27 mouse cellular contexts compared by ENCODE assay signal in genomic region chr11:19468373-19468772, GRCm38 (mm10).
A peak's percentile ranks its signal among the peaks of the same experiment; 100 is the strongest.
DNase-seq lines count a peak whose midpoint lies in the region; ATAC-seq and TF ChIP-seq lines count a peak whose summit lies in the region.
"Had no signal": no experiment of that assay in that cellular context is flagged by ENCODE, and none has a peak within 500 bp of the region (broad histone marks: within the 10 kb centered on the region; RNA-seq: fewer than 3 reads in every experiment).

No protein-coding gene starts in this region.

- no peak overlapping the region for H3K4me2 ChIP-seq in kidney, embryonic 15.5 days
- H3K4me2 ChIP-seq in kidney, postnatal 0 days (ENCODE audit: low read length) = no peak overlapping the region
- H3K4me2 ChIP-seq: embryonic facial prominence, embryonic 13.5 days; embryonic facial prominence, embryonic 15.5 days; forebrain, embryonic 13.5 days; forebrain, embryonic 15.5 days had no signal

- peak; percentile 73 for ATAC-seq in kidney, embryonic 15.5 days (replicated peaks; ENCODE audit: low FRiP score)
- ATAC-seq in kidney, postnatal 0 days (replicated peaks; ENCODE audit: low FRiP score, low read depth) = 0 out of 2 replicates have a peak, but pooled peaks have one; percentile 29
- ATAC-seq: CD4-positive, CD25-positive, alpha-beta regulatory T cell, adult 4 months; forebrain, embryonic 13.5 days; forebrain, embryonic 15.5 days; Patski had no signal

- no peak overlapping the region for H3K4me3 ChIP-seq in kidney, embryonic 15.5 days (replicated peaks)
- no peak overlapping the region for H3K4me3 ChIP-seq in kidney, adult 2 months (ENCODE audit: insufficient read depth, low read depth, low read length)
- H3K4me3 ChIP-seq in kidney, postnatal 0 days (replicated peaks; ENCODE audit: low read depth, low read length) = no peak overlapping the region
- H3K4me3 ChIP-seq: embryonic facial prominence, embryonic 13.5 days; embryonic facial prominence, embryonic 15.5 days; erythroblast, embryonic 14.5 days; forebrain, embryonic 13.5 days; forebrain, embryonic 15.5 days had no signal

- DNase-seq in heart, adult 11 months = peak; percentile 57
- no peak for DNase-seq in heart, postnatal 14 days
- no peak for DNase-seq in kidney, adult 2 months
- peak; percentile 57 for DNase-seq in kidney, postnatal 0 days (ENCODE audit: low spot score)
- DNase-seq in kidney, adult 9 months = no peak
- DNase-seq in left cerebral cortex, adult 18-20 months (ENCODE audit: low spot score in 2 of 2) = no peak
- DNase-seq: adrenal gland, adult 2 months; adrenal gland, postnatal 10 days; adrenal gland, postnatal 25 days; B cell, adult 2 months; cerebellum, adult 11 months; cerebellum, adult 18-20 months; cerebellum, adult 8-10 months; cerebellum, adult 9-11 months; cerebellum, postnatal 14 days; cerebellum, postnatal 36 days; embryo, embryonic 11 days had no signal

- 48% methylated on average over 3 of the region's 3 CpGs for WGBS in kidney, embryonic 15.5 days
- 34% methylated on average over 3 of the region's 3 CpGs for WGBS in kidney, adult 2 months
- WGBS in kidney, postnatal 0 days = 53% methylated on average over 3 of the region's 3 CpGs

- intact Hi-C loops in heart, postnatal 14 days (cut with DNase I) = no loop called here

- no peaks in the 10 kb centered on the region for H3K9me3 ChIP-seq in kidney, embryonic 15.5 days (replicated peaks)
- H3K9me3 ChIP-seq in kidney, postnatal 0 days (replicated peaks; ENCODE audit: low read length) = no peaks in the 10 kb centered on the region
- H3K9me3 ChIP-seq: embryonic facial prominence, embryonic 15.5 days; forebrain, embryonic 13.5 days; forebrain, embryonic 15.5 days; G1E had no signal

- no peaks in the 10 kb centered on the region for H3K36me3 ChIP-seq in kidney, embryonic 15.5 days
- no peaks in the 10 kb centered on the region for H3K36me3 ChIP-seq in kidney, adult 2 months (ENCODE audit: control insufficient read depth, insufficient read depth, low read length)
- H3K36me3 ChIP-seq in kidney, postnatal 0 days (ENCODE audit: insufficient read depth, low read length) = no peaks in the 10 kb centered on the region
- H3K36me3 ChIP-seq: embryonic facial prominence, embryonic 13.5 days; embryonic facial prominence, embryonic 15.5 days; forebrain, embryonic 15.5 days; G1E had no signal

- no peaks in the 10 kb centered on the region for H3K27me3 ChIP-seq in kidney, embryonic 15.5 days
- no peaks in the 10 kb centered on the region; the same call in 1 of the 2 replicates for H3K27me3 ChIP-seq in kidney, adult 2 months (replicated peaks; ENCODE audit: control insufficient read depth, insufficient read depth, low read length)
- no peaks in the 10 kb centered on the region for H3K27me3 ChIP-seq in kidney, postnatal 0 days (ENCODE audit: insufficient read depth, low read length)
- H3K27me3 ChIP-seq: CH12.LX; embryonic facial prominence, embryonic 13.5 days; embryonic facial prominence, embryonic 15.5 days; forebrain, embryonic 13.5 days; forebrain, embryonic 15.5 days; Patski had no signal

- no peak for TF ChIP-seq POLR2A in kidney, adult 2 months (IDR thresholded peaks at IDR 0.05; ENCODE audit: low read depth, low read length)

- H3K9ac ChIP-seq in kidney, embryonic 15.5 days = no peak overlapping the region
- H3K9ac ChIP-seq in kidney, postnatal 0 days (ENCODE audit: low read depth, low read length) = no peak overlapping the region
- H3K9ac ChIP-seq: embryonic facial prominence, embryonic 13.5 days; embryonic facial prominence, embryonic 15.5 days; forebrain, embryonic 13.5 days; forebrain, embryonic 15.5 days had no signal

- H3K27ac ChIP-seq in kidney, embryonic 15.5 days = no peak overlapping the region
- H3K27ac ChIP-seq in kidney, adult 2 months (ENCODE audit: insufficient read depth, low read depth, low read length) = no peak overlapping the region
- no peak overlapping the region for H3K27ac ChIP-seq in kidney, postnatal 0 days
- H3K27ac ChIP-seq: embryonic facial prominence, embryonic 13.5 days; embryonic facial prominence, embryonic 15.5 days; forebrain, embryonic 13.5 days; forebrain, embryonic 15.5 days had no signal

- TF ChIP-seq CTCF in kidney, adult 2 months (conservative IDR thresholded peaks at IDR 0.05; ENCODE audit: insufficient read depth, insufficient read length, low read depth, low read length) = no peak
- no peak for TF ChIP-seq CTCF in kidney, postnatal 0 days (IDR thresholded peaks at IDR 0.05; ENCODE audit: low read depth)

- no peaks in the 10 kb centered on the region for H3K4me1 ChIP-seq in kidney, embryonic 15.5 days
- H3K4me1 ChIP-seq in kidney, adult 2 months (ENCODE audit: control insufficient read depth, insufficient read depth, low read length) = no peaks in the 10 kb centered on the region
- H3K4me1 ChIP-seq in kidney, postnatal 0 days (replicated peaks; ENCODE audit: insufficient read depth, low read length) = no peaks in the 10 kb centered on the region

Comparison
In these comparisons a context has a peak if more than half of its experiments do, and no peak if none do; other contexts are left out.
1. DNase-seq: peak in heart, adult 11 months (single experiment) and kidney, postnatal 0 days (single experiment); none in heart, postnatal 14 days (0 of 2), kidney, adult 2 months (single experiment), kidney, adult 9 months (single experiment) and left cerebral cortex, adult 18-20 months (0 of 2).